Mouse (Mus musculus) hindbrain, embryonic 10.5 days (tissue): ENCODE data around the gene Gm12169. TPM values are rescaled to one million over a fixed set of nuclear protein-coding genes. Genes with fewer than 3 reads are reported as not detected.
"Not testable (repeated sequence)": the region's sequence is repeated elsewhere in the genome, so short reads cannot be mapped to it uniquely, and the experiment has no call there.

Experiments used
- DNase-seq: peaks from one replicate; pipeline ENCODE4 v3.0.0-alpha.2; 2017; ENCODE audit warnings: low spot score
- H3K27ac ChIP-seq: fragments of 300-500 bp; sonication (generic); 2 replicates; pipeline ENCODE4 v1.5.1; 2016; ENCODE audit warnings: mild to moderate bottlenecking, moderate library complexity
- H3K27me3 ChIP-seq: fragments of 300-500 bp; sonication (generic); 2 replicates; pipeline ENCODE4 v1.6.1; 2016; ENCODE audit warnings: mild to moderate bottlenecking; ENCODE audit not compliant: poor library complexity, insufficient read depth, severe bottlenecking
- H3K36me3 ChIP-seq: fragments of 300-500 bp; sonication (generic); 2 replicates; pipeline ENCODE4 v1.6.1; 2016; ENCODE audit warnings: mild to moderate bottlenecking, moderate library complexity
- H3K4me1 ChIP-seq: fragments of 300-500 bp; sonication (generic); replicated peaks from 2 replicates; pipeline ENCODE4 v1.6.1; 2016; ENCODE audit warnings: mild to moderate bottlenecking
- H3K4me3 ChIP-seq: fragments of 300-500 bp; sonication (generic); 2 replicates; pipeline ENCODE4 v1.5.1; 2016; ENCODE audit warnings: mild to moderate bottlenecking, moderate library complexity
- H3K9me3 ChIP-seq: fragments of 300-500 bp; sonication (generic); 2 replicates; pipeline ENCODE4 v1.6.1; 2016; ENCODE audit warnings: mild to moderate bottlenecking, moderate library complexity
- WGBS: fragments of 180-500 bp; shearing (Covaris S2); methylation state at CpG from one replicate; pipeline ENCODE4 v1.1.7; 2016; 5-methylcytosine and 5-hydroxymethylcytosine counted together
- polyA plus RNA-seq: library from polyadenylated mRNA; unstranded; fragments of >200 nt; fragmentation: Nextera tagmentation; extraction: Ambion mirVana; gene quantifications from 2 replicates; pipeline ENCODE4 v1.2.1, GENCODE M21; 2016

The Gm12169 gene
- not detected in 2 replicates for polyA plus RNA-seq

DNA sequence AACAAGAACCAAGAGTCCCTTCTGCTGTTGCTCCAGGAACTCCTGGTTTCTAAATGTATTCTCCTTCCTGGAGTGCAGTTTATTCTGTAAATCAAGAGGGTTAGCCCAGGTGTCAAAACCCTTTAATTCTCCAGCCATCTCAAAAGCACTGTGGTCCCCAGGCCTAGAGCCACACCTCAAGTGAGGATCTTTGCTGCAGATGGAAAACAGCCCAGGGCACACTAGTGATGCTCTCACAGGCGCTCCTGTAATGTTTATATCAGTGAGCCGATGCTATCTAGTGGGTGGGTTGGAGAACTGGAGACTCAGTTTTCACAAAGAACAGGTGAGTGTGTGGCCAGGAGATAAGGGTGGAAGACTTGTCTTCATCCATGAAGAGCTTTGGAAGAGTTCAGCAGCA is at the start of gene Gm12169:
Gm12169 (plus strand) TSS at position 301 of the 400 bp plus-strand sequence.
- WGBS, result 87% methylated on average over 2 of the region's 2 CpGs

DNA sequence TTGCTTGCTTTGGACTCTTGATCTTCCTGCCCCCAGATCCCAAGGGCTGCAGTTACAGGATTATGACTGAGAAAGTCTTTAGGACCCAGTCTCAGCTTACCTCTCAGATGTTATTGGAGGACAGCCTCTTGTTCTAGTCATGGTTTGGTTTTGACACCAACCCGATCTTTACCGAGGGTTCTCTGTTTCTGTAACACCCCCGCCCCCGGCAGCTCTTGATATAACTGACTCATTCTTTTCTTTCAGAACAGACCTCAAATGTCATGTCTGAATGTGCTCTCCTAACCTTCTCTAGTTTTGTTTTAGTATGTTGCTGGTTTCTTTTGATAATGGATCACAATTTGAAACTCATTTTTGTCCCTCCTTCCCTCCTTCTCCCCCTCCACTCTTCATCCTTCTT is 49.8 kb upstream of the Gm12169 start:
- Histone ChIP-seq H3K27me3 (no peaks in the 10 kb centered on the region), H3K4me3 (no peak overlapping the region), H3K4me1 (no peaks in the 10 kb centered on the region), H3K27ac (no peak overlapping the region), H3K36me3 (no peaks in the 10 kb centered on the region), H3K9me3 (no peaks in the 10 kb centered on the region)
- DNase-seq, result no peak
- WGBS, result 93% methylated on average over 4 of the region's 4 CpGs

More for the DNA sequence above, at the start of gene Gm12169:
- Histone ChIP-seq H3K27me3 (no peaks in the 10 kb centered on the region), H3K9me3 (no peaks in the 10 kb centered on the region), H3K4me1 (no peaks in the 10 kb centered on the region), H3K4me3 (no peak within 1 kb of the TSS), H3K27ac (no peak within 1 kb of the TSS), H3K36me3 (no peaks in the 10 kb centered on the region)
- DNase-seq, result no peak

DNA sequence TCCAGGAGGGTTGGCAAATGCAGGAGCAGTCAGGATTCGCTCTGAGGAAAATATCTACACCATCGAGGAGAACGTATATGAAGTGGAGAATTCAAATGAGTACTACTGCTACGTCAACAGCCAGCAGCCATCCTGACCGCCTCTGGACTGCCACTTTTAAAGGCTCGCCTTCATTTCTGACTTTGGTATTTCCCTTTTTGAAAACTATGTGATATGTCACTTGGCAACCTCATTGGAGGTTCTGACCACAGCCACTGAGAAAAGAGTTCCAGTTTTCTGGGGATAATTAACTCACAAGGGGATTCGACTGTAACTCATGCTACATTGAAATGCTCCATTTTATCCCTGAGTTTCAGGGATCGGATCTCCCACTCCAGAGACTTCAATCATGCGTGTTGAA is 44.7 kb upstream of the Gm12169 start:
- Histone ChIP-seq H3K36me3 (no peaks in the 10 kb centered on the region), H3K4me3 (no peak overlapping the region), H3K27ac (no peak overlapping the region), H3K9me3 (no peaks in the 10 kb centered on the region), H3K27me3 (no peaks in the 10 kb centered on the region), H3K4me1 (no peaks in the 10 kb centered on the region)
- whole genome bisulfite sequencing, result 90% methylated on average over 9 of the region's 9 CpGs
- DNase-seq, result no peak

DNA sequence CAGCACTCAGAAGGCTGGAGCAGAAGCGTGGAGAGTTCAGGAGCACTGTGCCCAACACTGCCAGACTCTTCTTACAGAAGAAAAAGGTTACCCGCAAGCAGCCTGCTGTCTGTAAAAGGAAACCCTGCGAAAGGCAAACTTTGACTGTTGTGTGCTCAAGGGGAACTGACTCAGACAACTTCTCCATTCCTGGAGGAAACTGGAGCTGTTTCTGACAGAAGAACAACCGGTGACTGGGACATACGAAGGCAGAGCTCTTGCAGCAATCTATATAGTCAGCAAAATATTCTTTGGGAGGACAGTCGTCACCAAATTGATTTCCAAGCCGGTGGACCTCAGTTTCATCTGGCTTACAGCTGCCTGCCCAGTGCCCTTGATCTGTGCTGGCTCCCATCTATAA is 43.5 kb upstream of the Gm12169 start:
- Histone ChIP-seq H3K4me1 (no peaks in the 10 kb centered on the region), H3K36me3 (no peaks in the 10 kb centered on the region), H3K27ac (no peak overlapping the region), H3K9me3 (no peaks in the 10 kb centered on the region), H3K27me3 (no peaks in the 10 kb centered on the region), H3K4me3 (no peak overlapping the region)
- no peak for DNase-seq
- WGBS, result 81% methylated on average over 7 of the region's 7 CpGs

DNA sequence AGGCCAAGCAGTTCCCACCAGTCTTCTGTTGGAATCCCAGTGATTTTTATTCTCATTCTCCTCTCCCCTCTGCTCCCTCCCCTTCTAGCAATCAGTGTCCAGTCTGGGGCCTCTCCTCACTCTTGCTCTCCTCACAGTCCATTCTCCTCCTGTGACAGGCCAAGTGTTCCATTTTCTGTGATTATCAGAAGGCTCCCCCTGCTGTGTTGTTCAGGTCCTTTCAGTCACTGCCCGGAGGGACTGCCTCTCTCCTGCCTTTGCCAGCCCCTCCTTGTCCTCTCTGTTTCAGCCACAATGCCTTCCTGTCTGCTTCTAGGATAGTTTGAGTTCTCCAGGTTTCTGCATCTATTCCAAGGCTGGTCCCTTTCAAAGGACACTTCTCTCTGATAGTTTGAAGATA is 35.8 kb upstream of the Gm12169 start:
- no peak overlapping the region for H3K4me3 ChIP-seq

DNA sequence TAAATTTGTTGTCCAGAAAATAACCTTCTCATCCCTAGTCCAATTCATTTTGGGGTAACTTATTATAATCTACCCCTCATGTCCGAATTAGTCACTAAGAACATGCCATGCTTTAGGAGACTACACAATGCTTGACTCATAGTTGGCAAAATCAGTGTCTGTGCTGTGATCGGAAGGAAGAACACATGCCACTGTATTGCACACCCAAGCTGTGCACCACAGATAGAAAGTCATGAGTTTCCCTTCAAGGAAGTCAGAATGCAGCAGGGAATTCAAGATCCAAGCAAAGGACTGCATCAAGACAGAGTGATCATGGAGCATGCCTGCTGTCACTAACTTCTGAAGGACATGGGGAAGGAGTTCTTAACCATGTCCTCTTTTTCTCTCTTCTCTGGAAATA is 35.4 kb upstream of the Gm12169 start:
- no peak overlapping the region for H3K4me3 ChIP-seq
- peaks cover 5% of the 10 kb centered on the region; the same call in 1 of the 2 replicates for H3K4me1 ChIP-seq
- 91% methylated on average over 2 of the region's 2 CpGs for WGBS
- no peaks in the 10 kb centered on the region for H3K27me3 ChIP-seq
- no peaks in the 10 kb centered on the region for H3K9me3 ChIP-seq
- H3K36me3 ChIP-seq, result no peaks in the 10 kb centered on the region
- H3K27ac ChIP-seq, result no peak overlapping the region
- DNase-seq, result no peak

More for the DNA sequence above, 35.8 kb upstream of the Gm12169 start:
- no peak for DNase-seq
- Histone ChIP-seq H3K27ac (no peak overlapping the region), H3K27me3 (no peaks in the 10 kb centered on the region), H3K9me3 (no peaks in the 10 kb centered on the region), H3K36me3 (no peaks in the 10 kb centered on the region), H3K4me1 (peaks cover 5% of the 10 kb centered on the region; the same call in 1 of the 2 replicates)
- WGBS, result 11% methylated on average over 1 of the region's 1 CpGs

DNA sequence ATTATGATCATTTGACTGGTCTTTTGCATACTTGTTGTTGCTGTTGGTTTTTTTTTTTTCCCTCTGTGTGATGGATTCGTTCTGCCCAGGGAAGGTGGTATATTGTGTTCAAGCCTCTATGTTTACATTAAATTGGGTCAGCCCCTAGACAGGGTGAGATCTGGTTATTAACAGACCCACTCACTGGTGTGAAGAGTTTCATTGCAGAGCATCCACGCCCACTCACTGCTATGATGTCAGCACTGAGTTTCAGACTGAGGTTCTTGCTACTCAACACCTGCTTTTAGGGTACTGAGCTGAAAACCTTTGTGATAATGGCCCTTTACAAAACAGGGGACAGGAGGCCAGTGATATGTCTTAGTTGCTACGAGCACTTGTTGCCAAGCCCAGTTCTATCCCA is 16.9 kb upstream of the Gm12169 start:
- H3K27ac ChIP-seq, result no peak overlapping the region
- WGBS, result 82% methylated on average over 3 of the region's 3 CpGs
- H3K4me1 ChIP-seq, result no peaks in the 10 kb centered on the region
- no peaks in the 10 kb centered on the region for H3K9me3 ChIP-seq
- no peaks in the 10 kb centered on the region for H3K36me3 ChIP-seq
- H3K4me3 ChIP-seq, result no peak overlapping the region
- DNase-seq, result no peak
- no peaks in the 10 kb centered on the region for H3K27me3 ChIP-seq

DNA sequence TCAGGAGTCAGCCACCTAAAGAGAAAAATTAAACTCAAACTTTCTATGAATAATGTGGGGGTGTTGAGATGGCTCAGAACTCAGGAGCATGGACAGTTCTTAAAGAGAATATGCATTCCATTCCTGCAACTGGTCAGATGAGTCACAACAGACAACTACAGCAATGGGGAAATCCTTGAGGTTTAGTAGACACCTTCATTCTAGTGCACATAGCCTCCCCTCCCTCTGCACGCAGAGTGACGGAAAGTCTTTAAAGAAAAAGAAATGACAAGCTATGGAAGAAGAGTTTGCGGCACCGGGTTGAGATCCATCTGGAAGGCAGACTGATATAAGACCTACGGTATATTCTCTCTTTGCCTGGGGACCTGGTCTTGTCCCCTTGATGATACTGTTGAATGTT is 14.1 kb upstream of the Gm12169 start:
- H3K4me1 ChIP-seq, result no peaks in the 10 kb centered on the region
- H3K9me3 ChIP-seq, result no peaks in the 10 kb centered on the region
- H3K36me3 ChIP-seq, result no peaks in the 10 kb centered on the region
- no peak for DNase-seq
- WGBS, result 97% methylated on average over 5 of the region's 5 CpGs
- no peaks in the 10 kb centered on the region for H3K27me3 ChIP-seq
- H3K27ac ChIP-seq, result no peak overlapping the region
- H3K4me3 ChIP-seq, result no peak overlapping the region

DNA sequence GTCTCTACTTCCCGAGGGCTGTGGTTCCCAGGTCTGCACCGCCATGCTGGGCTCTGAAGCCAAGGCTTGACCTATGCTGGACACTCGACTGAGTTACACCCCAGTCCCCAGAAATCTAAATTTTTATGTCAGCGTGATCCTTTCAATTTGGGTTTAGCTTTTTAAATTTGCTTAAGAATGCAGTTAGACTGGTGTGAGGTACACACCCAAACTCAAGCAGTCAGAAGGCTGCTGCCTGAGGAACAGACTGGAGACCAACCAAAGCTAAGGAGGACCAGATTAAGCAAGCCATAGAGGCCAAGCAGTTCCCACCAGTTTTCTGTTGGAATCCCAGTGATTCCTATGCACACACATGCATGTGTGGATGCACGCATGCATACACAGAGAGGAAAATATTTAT is 2.7 kb upstream of the Gm12169 start:
- not testable (repeated sequence) for H3K4me3 ChIP-seq, H3K27ac ChIP-seq, H3K36me3 ChIP-seq, H3K9me3 ChIP-seq, H3K27me3 ChIP-seq, H3K4me1 ChIP-seq, DNase-seq
- WGBS, result 91% methylated on average over 5 of the region's 5 CpGs

DNA sequence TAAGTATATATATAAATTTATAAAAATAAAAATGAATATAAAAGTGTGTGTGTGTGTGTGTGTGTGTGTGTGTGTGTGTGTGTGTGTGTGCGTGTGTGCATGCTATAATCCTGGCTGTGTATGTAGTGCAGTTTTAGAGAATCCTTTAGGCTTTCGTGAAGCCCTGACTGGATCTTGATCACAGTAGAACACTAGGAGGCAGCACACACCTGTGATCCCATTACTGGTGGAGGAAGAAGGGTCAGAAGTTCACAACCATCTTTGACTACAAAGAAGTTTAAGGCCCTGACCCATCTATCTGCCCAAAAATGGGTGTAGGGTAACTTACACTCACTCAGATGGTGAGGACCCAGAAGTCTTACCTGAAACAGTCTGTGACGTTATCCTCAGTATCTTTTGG is 1.3 kb upstream of the Gm12169 start:
- no peak for DNase-seq
- Histone ChIP-seq H3K4me1 (no peaks in the 10 kb centered on the region), H3K27ac (no peak overlapping the region), H3K36me3 (no peaks in the 10 kb centered on the region), H3K4me3 (no peak overlapping the region), H3K27me3 (no peaks in the 10 kb centered on the region), H3K9me3 (no peaks in the 10 kb centered on the region)
- 74% methylated on average over 3 of the region's 3 CpGs for WGBS

DNA sequence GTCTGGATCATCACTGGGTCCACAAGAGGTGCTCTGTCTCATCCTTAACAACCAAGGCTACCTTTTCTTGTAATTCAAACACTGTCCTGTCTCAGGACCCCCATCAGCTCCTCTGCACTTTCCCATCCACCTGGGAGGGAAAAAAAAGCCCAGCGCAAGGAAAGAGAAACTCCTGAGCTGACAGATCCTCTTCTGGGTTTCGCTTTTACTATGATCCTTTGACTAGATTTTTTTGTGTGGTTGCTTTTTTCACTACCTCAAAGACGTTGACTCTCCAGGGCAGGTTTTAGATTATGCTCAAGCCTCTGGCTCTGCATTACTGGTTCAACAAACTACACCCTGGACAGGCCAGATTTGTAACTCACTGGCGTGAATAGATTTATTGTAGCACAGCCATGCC is 6.1 kb downstream of the Gm12169 start:
- H3K4me1 ChIP-seq, result no peaks in the 10 kb centered on the region; the same call in 1 of the 2 replicates
- H3K4me3 ChIP-seq, result no peak overlapping the region
- no peak overlapping the region for H3K27ac ChIP-seq
- no peaks in the 10 kb centered on the region for H3K36me3 ChIP-seq
- no peaks in the 10 kb centered on the region for H3K27me3 ChIP-seq
- H3K9me3 ChIP-seq, result no peaks in the 10 kb centered on the region
- no peak for DNase-seq
- 83% methylated on average over 4 of the region's 4 CpGs for WGBS

DNA sequence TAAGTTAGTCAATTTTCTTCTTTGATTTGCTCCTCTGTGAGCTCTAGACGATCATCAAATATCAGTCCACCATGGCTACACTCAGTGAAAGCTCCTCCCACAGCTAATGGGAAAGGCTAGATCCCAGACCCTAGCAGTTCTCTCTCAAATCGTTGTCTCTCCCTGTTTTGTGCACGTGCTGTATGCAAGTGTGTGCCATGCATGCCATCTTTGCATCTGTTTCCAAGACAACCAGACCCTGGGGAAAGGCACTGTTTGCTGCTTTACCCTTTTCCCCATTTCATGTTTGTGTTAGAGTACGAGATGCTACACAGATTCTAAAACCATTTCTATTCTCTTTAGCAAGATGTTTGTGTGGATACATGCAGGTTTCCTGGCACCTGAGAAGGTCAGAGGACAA is 13.0 kb downstream of the Gm12169 start:
- WGBS, result 71% methylated on average over 4 of the region's 4 CpGs

DNA sequence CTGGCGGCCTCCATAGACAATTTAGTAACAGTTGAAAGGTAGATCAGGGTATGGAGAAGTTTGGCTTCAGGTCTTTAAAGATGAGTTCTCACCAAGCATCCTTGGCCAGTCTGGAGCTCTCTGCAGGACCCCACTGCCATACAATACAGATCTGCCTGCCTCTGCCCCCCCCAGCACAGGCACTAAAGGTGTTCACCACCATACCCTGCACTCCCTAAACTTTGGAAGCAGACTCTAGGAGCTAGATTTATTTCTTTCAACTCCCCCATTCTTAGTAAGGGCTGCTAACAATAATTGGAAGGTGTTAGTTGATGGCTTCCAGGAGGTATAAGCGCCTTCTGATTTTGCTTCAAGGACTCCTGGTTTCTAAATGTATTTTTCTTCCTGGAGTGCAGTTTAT is 19.5 kb downstream of the Gm12169 start:
- Histone ChIP-seq H3K27ac (no peak overlapping the region), H3K4me3 (no peak overlapping the region), H3K4me1 (no peaks in the 10 kb centered on the region), H3K9me3 (no peaks in the 10 kb centered on the region), H3K36me3 (no peaks in the 10 kb centered on the region), H3K27me3 (no peaks in the 10 kb centered on the region)
- WGBS, result 86% methylated on average over 2 of the region's 2 CpGs
- DNase-seq, result no peak

More for the DNA sequence above, 13.0 kb downstream of the Gm12169 start:
- DNase-seq, result no peak
- Histone ChIP-seq H3K9me3 (no peaks in the 10 kb centered on the region), H3K4me3 (no peak overlapping the region), H3K36me3 (no peaks in the 10 kb centered on the region), H3K27ac (no peak overlapping the region), H3K4me1 (no peaks in the 10 kb centered on the region), H3K27me3 (no peaks in the 10 kb centered on the region)

DNA sequence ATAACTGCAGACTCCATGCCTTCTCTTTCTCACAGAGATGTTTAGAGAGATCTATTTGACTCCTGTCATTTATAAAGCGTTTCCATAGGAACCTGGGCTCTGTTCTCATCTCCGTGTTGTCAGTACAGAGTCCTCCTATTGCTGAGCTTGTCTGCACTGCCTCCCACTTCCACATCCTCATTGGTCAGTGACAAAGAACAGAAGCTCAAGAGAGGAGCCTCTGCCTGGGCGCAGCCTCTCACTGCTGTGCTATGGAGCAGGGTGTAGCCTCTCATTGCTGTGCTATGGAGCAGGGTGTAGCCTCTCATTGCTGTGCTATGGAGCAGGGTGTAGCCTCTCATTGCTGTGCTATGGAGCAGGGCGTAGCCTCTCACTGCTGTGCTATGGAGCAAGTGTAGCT is 25.7 kb downstream of the Gm12169 start:
- Histone ChIP-seq H3K27me3 (no peaks in the 10 kb centered on the region), H3K9me3 (no peaks in the 10 kb centered on the region), H3K36me3 (no peaks in the 10 kb centered on the region), H3K27ac (no peak overlapping the region), H3K4me1 (no peaks in the 10 kb centered on the region), H3K4me3 (no peak overlapping the region)
- 81% methylated on average over 4 of the region's 4 CpGs for WGBS
- no peak for DNase-seq
